ENCODE assay signal across 19 mouse cellular contexts in genomic region chr12:31983238-31983637, GRCm38 (mm10). TPM values are rescaled to one million over a fixed set of nuclear protein-coding genes. Genes with fewer than 3 reads are reported as not detected.
DNase-seq lines count a peak whose midpoint lies in the region; ATAC-seq and TF ChIP-seq lines count a peak whose summit lies in the region.
"Had no signal": no experiment of that assay in that cellular context is flagged by ENCODE, and none has a peak within 500 bp of the region (broad histone marks: within the 10 kb centered on the region; RNA-seq: fewer than 3 reads in every experiment).

No protein-coding gene starts in this region.

- no peak for TF ChIP-seq EP300 in liver, postnatal 0 days (IDR thresholded peaks at IDR 0.05; ENCODE audit: low read depth)

- no peaks in the 10 kb centered on the region for H3K9me3 ChIP-seq in embryonic facial prominence, embryonic 14.5 days (ENCODE audit: control insufficient read depth, low read length)
- no peaks in the 10 kb centered on the region for H3K9me3 ChIP-seq in embryonic facial prominence, embryonic 10.5 days
- no peaks in the 10 kb centered on the region for H3K9me3 ChIP-seq in liver, embryonic 11.5 days (ENCODE audit: control insufficient read depth, low read length)
- no peaks in the 10 kb centered on the region for H3K9me3 ChIP-seq in liver, postnatal 0 days (ENCODE audit: low read length)
- H3K9me3 ChIP-seq in forebrain, embryonic 15.5 days: no peaks in the 10 kb centered on the region
- H3K9me3 ChIP-seq: hindbrain, embryonic 15.5 days; liver, embryonic 15.5 days had no signal

- no peak overlapping the region for H3K4me2 ChIP-seq in embryonic facial prominence, embryonic 14.5 days (ENCODE audit: low read depth, low read length)
- H3K4me2 ChIP-seq in liver, embryonic 11.5 days: no peak overlapping the region
- H3K4me2 ChIP-seq in liver, postnatal 0 days (ENCODE audit: low read depth, low read length): no peak overlapping the region
- 0 out of 2 replicates have a peak overlapping the region, but pooled peaks have one; percentile 6 for H3K4me2 ChIP-seq in forebrain, embryonic 15.5 days (replicated peaks)
- H3K4me2 ChIP-seq: hindbrain, embryonic 15.5 days; liver, embryonic 15.5 days had no signal

- TF ChIP-seq POLR2A in cerebellum, adult 2 months (IDR thresholded peaks at IDR 0.05; ENCODE audit: borderline replicate concordance, insufficient read depth, low read length): no peak

- no peaks in the 10 kb centered on the region for H3K27me3 ChIP-seq in embryonic facial prominence, embryonic 14.5 days (replicated peaks; ENCODE audit: control insufficient read depth, insufficient read depth, low read length)
- no peaks in the 10 kb centered on the region for H3K27me3 ChIP-seq in embryonic facial prominence, embryonic 10.5 days (replicated peaks; ENCODE audit: low read depth, poor library complexity, severe bottlenecking)
- no peaks in the 10 kb centered on the region for H3K27me3 ChIP-seq in liver, embryonic 11.5 days (replicated peaks; ENCODE audit: control insufficient read depth, insufficient read depth, low read length)
- no peaks in the 10 kb centered on the region for H3K27me3 ChIP-seq in liver, postnatal 0 days (ENCODE audit: insufficient read depth, low read length)
- no peaks in the 10 kb centered on the region; the same call in 1 of the 2 replicates for H3K27me3 ChIP-seq in cerebellum, adult 2 months (ENCODE audit: control insufficient read depth, insufficient read depth, low read length)
- H3K27me3 ChIP-seq in forebrain, embryonic 15.5 days: no peaks in the 10 kb centered on the region
- H3K27me3 ChIP-seq: CH12.LX; hindbrain, embryonic 15.5 days; liver, embryonic 15.5 days had no signal

- no peak overlapping the region for H3K4me3 ChIP-seq in embryonic facial prominence, embryonic 14.5 days (ENCODE audit: low read depth, low read length)
- no peak overlapping the region for H3K4me3 ChIP-seq in embryonic facial prominence, embryonic 10.5 days
- no peak overlapping the region for H3K4me3 ChIP-seq in liver, embryonic 11.5 days (ENCODE audit: low read depth, low read length)
- no peak overlapping the region for H3K4me3 ChIP-seq in liver, postnatal 0 days (ENCODE audit: low read depth, low read length)
- no peak overlapping the region for H3K4me3 ChIP-seq in cerebellum, adult 2 months (replicated peaks; ENCODE audit: insufficient read depth, low read depth, low read length)
- H3K4me3 ChIP-seq in forebrain, embryonic 15.5 days: no peak overlapping the region
- H3K4me3 ChIP-seq: gastrocnemius, adult 2 months; heart, adult 2 months; hindbrain, embryonic 15.5 days; liver, embryonic 15.5 days had no signal

- no peak for TF ChIP-seq CTCF in liver, postnatal 0 days (IDR thresholded peaks at IDR 0.05; ENCODE audit: low read depth)
- TF ChIP-seq CTCF in cerebellum, adult 2 months (IDR thresholded peaks at IDR 0.05; ENCODE audit: borderline replicate concordance, insufficient read depth, low read depth, low read length): no peak

- no peak overlapping the region for H3K27ac ChIP-seq in embryonic facial prominence, embryonic 14.5 days (replicated peaks; ENCODE audit: low read depth, low read length)
- H3K27ac ChIP-seq in embryonic facial prominence, embryonic 10.5 days (replicated peaks): no peak overlapping the region
- H3K27ac ChIP-seq in liver, embryonic 11.5 days (ENCODE audit: low read depth, low read length): no peak overlapping the region
- H3K27ac ChIP-seq in liver, postnatal 0 days (ENCODE audit: low read depth): no peak overlapping the region
- H3K27ac ChIP-seq in cerebellum, adult 2 months (ENCODE audit: insufficient read depth, low read length): no peak overlapping the region
- H3K27ac ChIP-seq in forebrain, embryonic 15.5 days (replicated peaks): peak overlapping the region; percentile 73
- H3K27ac ChIP-seq: gastrocnemius, adult 2 months; heart, adult 2 months; hindbrain, embryonic 15.5 days; liver, embryonic 15.5 days had no signal

- H3K4me1 ChIP-seq in embryonic facial prominence, embryonic 14.5 days (ENCODE audit: control insufficient read depth, insufficient read depth, low read length): no peaks in the 10 kb centered on the region
- H3K4me1 ChIP-seq in embryonic facial prominence, embryonic 10.5 days: peaks cover 6% of the 10 kb centered on the region; the same call in 1 of the 2 replicates
- H3K4me1 ChIP-seq in liver, embryonic 11.5 days (replicated peaks; ENCODE audit: control insufficient read depth, insufficient read depth, low read length): no peaks in the 10 kb centered on the region; the same call in 1 of the 2 replicates
- 0 out of 2 replicates have a peak, but pooled peaks cover 3% of the 10 kb centered on the region for H3K4me1 ChIP-seq in liver, postnatal 0 days (ENCODE audit: insufficient read depth)
- H3K4me1 ChIP-seq in cerebellum, adult 2 months (ENCODE audit: control insufficient read depth, insufficient read depth, low read length): no peaks in the 10 kb centered on the region
- peaks cover 30% of the 10 kb centered on the region for H3K4me1 ChIP-seq in forebrain, embryonic 15.5 days

- H3K36me3 ChIP-seq in embryonic facial prominence, embryonic 14.5 days (ENCODE audit: control insufficient read depth, insufficient read depth, low read length): no peaks in the 10 kb centered on the region
- peaks cover 8% of the 10 kb centered on the region; the same call in 1 of the 2 replicates for H3K36me3 ChIP-seq in embryonic facial prominence, embryonic 10.5 days (replicated peaks)
- H3K36me3 ChIP-seq in liver, embryonic 11.5 days (ENCODE audit: control insufficient read depth, insufficient read depth, low read length): no peaks in the 10 kb centered on the region; the same call in 1 of the 2 replicates
- peaks cover 4% of the 10 kb centered on the region for H3K36me3 ChIP-seq in liver, postnatal 0 days (replicated peaks; ENCODE audit: insufficient read depth, low read length)
- no peaks in the 10 kb centered on the region for H3K36me3 ChIP-seq in forebrain, embryonic 15.5 days

- DNase-seq in embryonic facial prominence, embryonic 14.5 days (ENCODE audit: low spot score): no peak
- no peak for DNase-seq in embryonic facial prominence, embryonic 10.5 days (ENCODE audit: low spot score)
- DNase-seq in liver, embryonic 11.5 days (ENCODE audit: low spot score): peak; percentile 15
- DNase-seq in liver, postnatal 0 days: no peak
- DNase-seq in cerebellum, adult 2 months: peak; percentile 71 to 84
- no peak for DNase-seq in right cerebral cortex, postnatal 36 days (ENCODE audit: low spot score in 2 of 2)
- no peak for DNase-seq in ovary, postnatal 10 days (ENCODE audit: low spot score)
- DNase-seq: adrenal gland, postnatal 10 days; gastrocnemius, adult 2 months; heart, adult 2 months; heart, postnatal 10 days; kidney, adult 2 months; kidney, postnatal 36 days; lung, postnatal 14 days; thymus, adult 18-20 months had no signal

- WGBS in embryonic facial prominence, embryonic 14.5 days: 58% methylated on average over 7 of the region's 7 CpGs
- 60% methylated on average over 7 of the region's 7 CpGs for WGBS in embryonic facial prominence, embryonic 10.5 days
- WGBS in liver, embryonic 11.5 days: 72% methylated on average over 7 of the region's 7 CpGs
- WGBS in liver, postnatal 0 days (ENCODE audit: insufficient replicate concordance): 79% methylated on average over 7 of the region's 7 CpGs
- WGBS in cerebellum, adult 2 months: 5% methylated on average over 7 of the region's 7 CpGs
- 31% methylated on average over 7 of the region's 7 CpGs for WGBS in forebrain, embryonic 15.5 days

- H3K9ac ChIP-seq in embryonic facial prominence, embryonic 14.5 days (ENCODE audit: low read depth, low read length): no peak overlapping the region
- H3K9ac ChIP-seq in liver, embryonic 11.5 days (ENCODE audit: low read depth, low read length): no peak overlapping the region
- H3K9ac ChIP-seq in liver, postnatal 0 days (replicated peaks): no peak overlapping the region
- H3K9ac ChIP-seq in forebrain, embryonic 15.5 days (replicated peaks): no peak overlapping the region
- H3K9ac ChIP-seq: hindbrain, embryonic 15.5 days; liver, embryonic 15.5 days had no signal

- 0 out of 2 replicates have a peak, but pooled peaks have one; percentile 44 for ATAC-seq in embryonic facial prominence, embryonic 14.5 days (ENCODE audit: low read depth)
- no peak for ATAC-seq in liver, embryonic 11.5 days (replicated peaks; ENCODE audit: low FRiP score)
- no peak for ATAC-seq in liver, postnatal 0 days
- peak; percentile 80 for ATAC-seq in forebrain, embryonic 15.5 days (replicated peaks)

RNA-seq across cellular contexts. Expression of gene Hbp1, which starts 32.9 kb away (rescaled TPM):
- 116 and 129 TPM in 2 replicates for polyA plus RNA-seq in embryonic facial prominence, embryonic 14.5 days (2014; fragmentation: Nextera tagmentation; extraction: Ambion mirVana)
- polyA plus RNA-seq in embryonic facial prominence, embryonic 10.5 days (2016; fragmentation: Nextera tagmentation; extraction: Ambion mirVana): 92.9 and 103 TPM in 2 replicates
- 51.3 and 57.5 TPM in 2 replicates for polyA plus RNA-seq in liver, embryonic 11.5 days (2014; fragmentation: Nextera tagmentation; extraction: Ambion mirVana)
- 47.3 and 50.1 TPM in 2 replicates for polyA plus RNA-seq in liver, postnatal 0 days (2015; fragmentation: Nextera tagmentation; extraction: Ambion mirVana)
- polyA plus RNA-seq in cerebellum, adult 2 months (2012; rRNA removed): 43.5 and 46.2 TPM in 2 replicates
- polyA plus RNA-seq in forebrain, embryonic 15.5 days (2015; fragmentation: Nextera tagmentation; extraction: Ambion mirVana): 85.6 and 87.7 TPM in 2 replicates

Comparison
In these comparisons a context has a peak if more than half of its experiments do, and no peak if none do; other contexts are left out.
1. DNase-seq: peak in liver, embryonic 11.5 days (single experiment) and cerebellum, adult 2 months (2 of 2); none in embryonic facial prominence, embryonic 14.5 days (single experiment), embryonic facial prominence, embryonic 10.5 days (single experiment), liver, postnatal 0 days (single experiment), right cerebral cortex, postnatal 36 days (0 of 2) and ovary, postnatal 10 days (single experiment).
2. ATAC-seq: peak in embryonic facial prominence, embryonic 14.5 days (single experiment) and forebrain, embryonic 15.5 days (single experiment); none in liver, embryonic 11.5 days (single experiment) and liver, postnatal 0 days (single experiment).